Mouse (Mus musculus): ENCODE data around the gene Lancl2. TPM values are rescaled to one million over a fixed set of nuclear protein-coding genes. Genes with fewer than 3 reads are reported as not detected.

Gene Lancl2
- 7.0 and 7.4 TPM in 2 replicates for polyA plus RNA-seq (2015; fragmentation: Nextera tagmentation; extraction: Ambion mirVana)

DNA sequence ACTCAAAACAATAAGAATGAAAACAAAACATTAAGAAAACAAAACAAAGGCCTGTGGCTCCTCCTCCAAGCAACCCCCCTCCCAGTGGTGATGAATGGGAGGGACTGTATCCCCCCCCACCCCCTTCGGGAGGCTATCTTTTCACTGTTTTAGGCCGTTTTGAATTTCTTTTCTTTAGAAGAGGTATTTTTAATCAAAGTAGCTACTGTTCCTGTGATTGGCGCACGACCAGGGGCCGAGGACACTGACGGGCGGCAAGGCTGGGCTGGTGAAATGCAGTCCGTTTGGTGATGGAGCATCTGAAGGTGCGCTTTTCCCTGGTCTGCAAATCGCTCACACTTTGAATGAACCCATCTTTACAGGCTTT is at the start of gene Lancl2:
Lancl2 (plus strand) TSS at position 165 of the 367 bp plus-strand sequence.
- Histone ChIP-seq H3K4me3 (ENCODE audit: low read depth, low read length) (peak within 1 kb of the TSS; percentile 58), H3K9ac (ENCODE audit: low read depth, low read length) (peak within 1 kb of the TSS; percentile 60), H3K4me1 (replicated peaks; ENCODE audit: control insufficient read depth, insufficient read depth, low read length) (no peaks in the 10 kb centered on the region), H3K36me3 (ENCODE audit: control insufficient read depth, insufficient read depth) (no peaks in the 10 kb centered on the region), H3K27me3 (replicated peaks; ENCODE audit: control insufficient read depth, insufficient read depth, low read length) (no peaks in the 10 kb centered on the region), H3K27ac (ENCODE audit: low read depth, low read length) (peak within 1 kb of the TSS; percentile 61), H3K9me3 (ENCODE audit: control insufficient read depth) (no peaks in the 10 kb centered on the region), H3K4me2 (replicated peaks; ENCODE audit: low read depth) (peak within 1 kb of the TSS; percentile 79)
- WGBS: under 1% methylated on average over 10 of the region's 10 CpGs
- peak; percentile 14 for ATAC-seq
- TF ChIP-seq CTCF (IDR thresholded peaks at IDR 0.05; ENCODE audit: low read depth): no peak

GRCm38 (mm10) chr6:57661295-57661694 is 41.0 kb upstream of the Lancl2 start:
- no peaks in the 10 kb centered on the region for H3K4me1 ChIP-seq (replicated peaks; ENCODE audit: control insufficient read depth, insufficient read depth, low read length)
- H3K4me2 ChIP-seq (replicated peaks; ENCODE audit: low read depth): no peak overlapping the region
- H3K4me3 ChIP-seq (ENCODE audit: low read depth, low read length): no peak overlapping the region
- ATAC-seq: no peak
- no peak for TF ChIP-seq CTCF (IDR thresholded peaks at IDR 0.05; ENCODE audit: low read depth)
- 81% methylated on average over 4 of the region's 4 CpGs for WGBS
- H3K36me3 ChIP-seq (ENCODE audit: control insufficient read depth, insufficient read depth): no peaks in the 10 kb centered on the region
- H3K9me3 ChIP-seq (ENCODE audit: control insufficient read depth): no peaks in the 10 kb centered on the region
- no peak overlapping the region for H3K27ac ChIP-seq (ENCODE audit: low read depth, low read length)
- no peak overlapping the region for H3K9ac ChIP-seq (ENCODE audit: low read depth, low read length)
- no peaks in the 10 kb centered on the region for H3K27me3 ChIP-seq (replicated peaks; ENCODE audit: control insufficient read depth, insufficient read depth, low read length)

DNA sequence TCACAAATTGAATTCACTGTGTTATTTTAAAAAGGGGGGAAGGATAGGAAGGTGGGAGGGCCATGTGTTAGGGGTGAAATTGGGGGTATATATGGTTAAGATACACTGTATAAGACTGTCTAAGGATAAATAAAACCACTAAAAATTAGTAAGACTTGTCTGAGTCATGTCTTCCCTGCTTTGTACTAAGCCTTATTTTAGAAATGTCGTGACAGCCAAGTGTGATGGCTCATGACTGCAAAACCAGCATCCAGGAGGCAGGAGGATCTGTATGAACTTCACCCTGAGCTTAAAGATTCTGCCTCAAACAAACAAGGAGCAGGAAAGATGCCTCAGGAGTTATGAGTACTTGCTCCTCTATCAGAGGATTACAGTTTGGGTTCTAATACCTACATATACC is 18.2 kb upstream of the Lancl2 start:
- ATAC-seq: no peak
- Histone ChIP-seq H3K36me3 (ENCODE audit: control insufficient read depth, insufficient read depth) (peaks cover 11% of the 10 kb centered on the region; the same call in 1 of the 2 replicates), H3K9me3 (ENCODE audit: control insufficient read depth) (no peaks in the 10 kb centered on the region), H3K4me3 (ENCODE audit: low read depth, low read length) (no peak overlapping the region), H3K9ac (ENCODE audit: low read depth, low read length) (no peak overlapping the region), H3K4me1 (replicated peaks; ENCODE audit: control insufficient read depth, insufficient read depth, low read length) (no peaks in the 10 kb centered on the region), H3K27ac (ENCODE audit: low read depth, low read length) (no peak overlapping the region), H3K4me2 (replicated peaks; ENCODE audit: low read depth) (no peak overlapping the region), H3K27me3 (replicated peaks; ENCODE audit: control insufficient read depth, insufficient read depth, low read length) (no peaks in the 10 kb centered on the region)
- WGBS: 89% methylated on average over 1 of the region's 1 CpGs
- TF ChIP-seq CTCF (IDR thresholded peaks at IDR 0.05; ENCODE audit: low read depth): no peak

- H3K9ac ChIP-seq (ENCODE audit: low read depth, low read length): peak within 1 kb of the TSS; percentile 55
- TF ChIP-seq CTCF (IDR thresholded peaks at IDR 0.05; ENCODE audit: low read depth): 0 out of 2 replicates have a peak, but pooled peaks have one; percentile 10
- H3K9me3 ChIP-seq (ENCODE audit: control insufficient read depth): no peaks in the 10 kb centered on the region
- WGBS: under 1% methylated on average over 52 of the region's 52 CpGs
- peak within 1 kb of the TSS; percentile 94 for H3K27ac ChIP-seq (ENCODE audit: low read depth, low read length)
- peak within 1 kb of the TSS; percentile 85 for H3K4me2 ChIP-seq (replicated peaks; ENCODE audit: low read depth)
- ATAC-seq: peak; percentile 99
- peak within 1 kb of the TSS; percentile 86 for H3K4me3 ChIP-seq (ENCODE audit: low read depth, low read length)
- peaks cover 11% of the 10 kb centered on the region; the same call in 1 of the 2 replicates for H3K36me3 ChIP-seq (ENCODE audit: control insufficient read depth, insufficient read depth)
- no peaks in the 10 kb centered on the region; the same call in 1 of the 2 replicates for H3K4me1 ChIP-seq (replicated peaks; ENCODE audit: control insufficient read depth, insufficient read depth, low read length)
- no peaks in the 10 kb centered on the region for H3K27me3 ChIP-seq (replicated peaks; ENCODE audit: control insufficient read depth, insufficient read depth, low read length)
These were observed 10.7 kb upstream of the Lancl2 start, which contains the start of gene Pyurf for GRCm38 (mm10) chr6:57691467-57692261. Pyurf (minus strand) TSS chr6:57692078.

- H3K27ac ChIP-seq (ENCODE audit: low read depth, low read length): no peak overlapping the region
- H3K36me3 ChIP-seq (ENCODE audit: control insufficient read depth, insufficient read depth): 0 out of 2 replicates have a peak, but pooled peaks cover 5% of the 10 kb centered on the region
- H3K4me2 ChIP-seq (replicated peaks; ENCODE audit: low read depth): no peak overlapping the region
- H3K9ac ChIP-seq (ENCODE audit: low read depth, low read length): no peak overlapping the region
- no peaks in the 10 kb centered on the region for H3K27me3 ChIP-seq (replicated peaks; ENCODE audit: control insufficient read depth, insufficient read depth, low read length)
- no peak for TF ChIP-seq CTCF (IDR thresholded peaks at IDR 0.05; ENCODE audit: low read depth)
- H3K9me3 ChIP-seq (ENCODE audit: control insufficient read depth): no peaks in the 10 kb centered on the region
- WGBS: 58% methylated on average over 3 of the region's 3 CpGs
- no peak overlapping the region for H3K4me3 ChIP-seq (ENCODE audit: low read depth, low read length)
- ATAC-seq: no peak
- H3K4me1 ChIP-seq (replicated peaks; ENCODE audit: control insufficient read depth, insufficient read depth, low read length): no peaks in the 10 kb centered on the region; the same call in 1 of the 2 replicates
These were observed 9.2 kb upstream of the Lancl2 start for GRCm38 (mm10) chr6:57693116-57693515.

GRCm38 (mm10) chr6:57701686-57702085 is 654 bp upstream of the Lancl2 start:
- H3K4me1 ChIP-seq (replicated peaks; ENCODE audit: control insufficient read depth, insufficient read depth, low read length): no peaks in the 10 kb centered on the region
- no peak overlapping the region for H3K4me2 ChIP-seq (replicated peaks; ENCODE audit: low read depth)
- WGBS: 71% methylated on average over 4 of the region's 4 CpGs
- TF ChIP-seq CTCF (IDR thresholded peaks at IDR 0.05; ENCODE audit: low read depth): no peak
- no peaks in the 10 kb centered on the region for H3K9me3 ChIP-seq (ENCODE audit: control insufficient read depth)
- no peak overlapping the region for H3K9ac ChIP-seq (ENCODE audit: low read depth, low read length)
- no peak overlapping the region for H3K27ac ChIP-seq (ENCODE audit: low read depth, low read length)
- H3K27me3 ChIP-seq (replicated peaks; ENCODE audit: control insufficient read depth, insufficient read depth, low read length): no peaks in the 10 kb centered on the region
- ATAC-seq: no peak
- no peak overlapping the region for H3K4me3 ChIP-seq (ENCODE audit: low read depth, low read length)
- H3K36me3 ChIP-seq (ENCODE audit: control insufficient read depth, insufficient read depth): no peaks in the 10 kb centered on the region
